Mouse (Mus musculus): ENCODE measurements at regions not wholly inside any gene's neighbourhood (a gene's known extent, or its start where the extent isn't known, plus 50 kb on each side); places are given as distances from the start of the nearest gene placed in this dataset.
"Not testable (repeated sequence)": the region's sequence is repeated elsewhere in the genome, so short reads cannot be mapped to it uniquely, and the experiment has no call there.

DNA sequence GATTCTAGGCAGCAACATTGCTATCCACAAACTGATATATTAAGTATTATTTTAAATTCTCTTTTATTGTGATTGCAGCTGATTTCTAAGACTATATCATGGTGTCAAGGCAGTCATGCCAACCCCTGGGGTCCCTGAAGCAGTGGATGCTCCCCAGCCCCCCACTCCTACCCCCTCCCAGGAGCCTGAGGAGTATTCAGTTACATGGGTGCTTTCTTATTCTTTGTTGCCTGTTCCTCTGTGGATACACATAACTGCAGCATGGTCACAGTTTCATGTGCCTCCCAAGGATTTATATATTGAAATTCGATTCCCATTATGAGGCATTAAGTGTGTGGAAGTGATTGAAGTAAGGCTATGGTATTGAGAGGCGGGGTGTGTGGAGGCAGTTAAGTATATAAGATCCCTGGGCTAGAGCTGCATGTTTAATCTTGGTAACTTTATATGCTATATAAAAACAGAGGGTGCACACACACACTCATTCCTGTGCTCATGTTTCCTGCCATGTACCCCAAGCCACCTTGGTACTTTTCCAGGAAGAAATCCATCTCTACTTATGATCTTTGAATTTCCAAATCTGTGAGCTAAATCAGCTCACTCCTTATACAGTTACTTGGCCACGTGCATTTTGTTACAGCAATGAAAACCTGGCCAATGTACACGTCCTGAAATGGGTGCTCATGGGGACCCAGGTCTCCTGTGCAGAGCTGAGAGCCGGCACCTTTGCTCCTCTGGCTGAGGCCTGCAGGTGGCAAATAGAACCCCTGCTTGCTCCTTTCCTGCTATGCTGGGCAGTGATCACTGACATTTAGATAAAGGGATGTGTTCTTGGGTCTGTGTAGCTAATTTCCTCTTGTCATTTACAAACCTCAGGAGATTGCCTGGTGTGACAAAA is 259.0 kb downstream of the Nek10 start:
- DNase-seq (ENCODE audit: low spot score) = no peak

DNA sequence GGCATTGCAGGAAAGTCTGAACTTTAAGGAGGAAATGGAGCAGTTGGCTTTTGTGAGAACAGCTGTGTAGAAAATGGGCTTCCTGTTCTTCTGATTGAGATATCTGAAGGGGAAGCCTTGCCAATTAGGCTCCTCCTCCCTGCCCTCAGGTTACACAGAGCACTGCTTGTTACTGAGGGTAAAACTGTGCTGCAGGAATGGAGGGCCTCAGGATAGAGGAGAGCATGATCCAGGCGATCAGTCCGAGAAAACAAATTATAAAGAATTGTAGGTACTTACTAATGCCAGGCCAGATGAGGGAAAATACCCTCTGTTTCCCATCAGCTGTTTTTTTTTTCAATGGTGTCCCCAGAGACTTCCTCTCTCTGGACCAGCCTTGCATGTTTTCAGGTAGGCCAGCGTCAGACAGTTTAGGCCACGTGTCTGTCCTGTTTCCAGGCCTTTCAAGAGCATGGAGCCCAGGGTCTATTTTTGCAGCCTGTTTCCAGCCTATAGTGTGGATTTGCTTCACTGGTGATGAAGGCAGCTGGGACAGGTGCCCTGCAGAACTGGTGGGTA is 259.7 kb downstream of the Nek10 start:
- no peak for DNase-seq (ENCODE audit: low spot score)

DNA sequence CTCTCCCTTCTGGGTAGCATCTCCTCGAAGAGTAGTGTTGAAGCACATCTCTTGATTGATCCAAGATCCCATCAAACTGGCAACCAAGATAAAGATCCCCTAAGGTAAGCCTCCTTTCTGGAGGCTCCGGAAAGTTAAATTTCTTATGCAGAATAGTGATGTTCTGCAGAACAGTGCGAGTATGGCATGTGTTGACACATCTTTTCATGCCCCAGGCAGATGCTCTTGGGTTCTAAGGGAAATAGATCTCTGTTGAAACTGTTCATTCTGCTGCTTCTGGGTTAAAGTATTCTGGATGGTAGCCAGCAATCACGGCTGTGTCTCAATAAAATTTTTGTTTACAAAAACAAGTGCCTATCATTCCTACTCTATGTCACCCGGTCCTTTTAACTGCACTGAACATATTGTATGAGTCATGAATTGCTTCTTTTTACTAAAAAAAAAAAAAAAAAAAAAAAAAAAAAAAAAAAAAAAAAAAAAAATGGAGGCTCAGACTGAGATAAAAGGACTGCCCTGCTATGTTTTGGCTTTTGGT is 261.8 kb downstream of the Nek10 start:
- peak; percentile 12 for DNase-seq (ENCODE audit: low spot score)

DNA sequence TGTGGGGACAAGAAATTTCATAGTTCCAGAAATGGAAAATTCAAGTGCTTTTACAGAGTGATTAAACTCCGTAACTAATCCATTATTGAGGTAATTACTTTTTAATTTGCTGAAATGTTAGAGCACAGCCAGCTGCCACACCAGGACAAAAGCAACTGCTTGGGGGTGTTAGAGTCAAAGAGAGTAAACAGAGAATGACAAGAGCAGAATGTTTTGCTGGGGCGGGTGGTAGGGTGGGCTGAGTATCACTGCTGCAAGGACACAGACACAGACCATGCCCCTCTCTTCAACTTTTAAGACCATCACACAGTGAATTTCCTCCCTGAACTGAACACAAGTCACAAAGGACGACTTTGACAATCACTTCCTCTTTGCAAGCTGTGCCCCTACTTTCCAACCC is 272.7 kb downstream of the Nek10 start:
- DNase-seq (ENCODE audit: low spot score) = no peak

DNA sequence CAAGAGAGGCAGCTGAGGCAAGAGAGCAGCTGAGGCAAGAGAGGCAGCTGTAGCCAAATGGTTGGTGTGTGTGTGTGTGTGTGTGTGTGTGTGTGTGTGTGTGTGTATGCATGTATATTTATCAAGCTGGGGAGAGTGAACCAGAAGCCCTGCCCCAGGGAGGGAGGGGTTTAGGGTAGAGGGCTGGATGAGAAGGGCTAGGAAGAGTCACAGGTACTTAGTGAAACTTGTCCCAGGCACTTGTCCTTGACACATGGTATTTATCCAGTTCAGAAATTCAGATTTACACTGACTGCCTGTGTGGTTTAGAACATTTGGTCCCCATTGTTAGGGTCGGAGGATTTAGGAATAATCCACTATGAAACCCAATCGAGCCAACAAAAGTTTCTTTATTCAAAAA is 279.7 kb downstream of the Nek10 start:
- DNase-seq (ENCODE audit: low spot score) = no peak

DNA sequence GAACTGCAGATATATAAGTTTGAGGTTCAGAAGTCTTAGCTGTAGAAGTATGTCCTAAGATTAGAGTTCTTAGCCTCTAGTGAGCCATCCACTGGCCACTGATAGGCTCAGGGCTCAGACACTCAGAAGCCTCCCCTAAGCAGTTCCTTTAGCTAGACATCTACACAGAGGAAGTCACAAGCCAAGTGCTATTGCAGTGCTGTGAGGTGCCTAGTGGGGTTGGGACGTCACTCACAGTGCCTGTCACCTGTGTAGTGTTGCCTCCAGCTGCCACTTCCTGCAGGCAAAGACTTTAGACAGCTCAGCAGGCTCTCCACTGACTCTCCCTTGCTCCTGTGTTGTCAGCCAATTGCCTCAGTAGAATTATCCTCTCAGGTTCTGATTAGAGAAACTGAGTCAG is 280.6 kb downstream of the Nek10 start:
- DNase-seq (ENCODE audit: low spot score) = no peak

DNA sequence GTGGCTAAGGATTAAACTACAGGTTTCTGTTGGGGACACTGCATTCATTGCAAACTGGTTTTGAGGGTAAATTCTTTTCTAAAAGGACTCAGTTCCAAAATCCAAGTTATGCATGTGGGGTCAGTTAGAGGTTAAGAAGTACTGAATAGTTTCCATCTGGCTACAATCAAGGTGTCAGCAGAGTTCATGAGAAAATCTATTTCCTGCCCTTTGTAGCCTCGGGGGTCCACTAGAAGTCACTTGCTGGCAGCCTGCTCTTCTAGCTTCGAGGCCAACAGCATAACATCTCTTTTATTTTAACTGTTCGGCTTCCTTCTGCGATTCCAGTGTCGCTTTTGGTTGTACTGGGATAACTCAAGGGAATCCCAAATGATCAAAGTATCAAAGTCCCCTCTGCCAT is 283.8 kb downstream of the Nek10 start:
- DNase-seq (ENCODE audit: low spot score) = no peak

DNA sequence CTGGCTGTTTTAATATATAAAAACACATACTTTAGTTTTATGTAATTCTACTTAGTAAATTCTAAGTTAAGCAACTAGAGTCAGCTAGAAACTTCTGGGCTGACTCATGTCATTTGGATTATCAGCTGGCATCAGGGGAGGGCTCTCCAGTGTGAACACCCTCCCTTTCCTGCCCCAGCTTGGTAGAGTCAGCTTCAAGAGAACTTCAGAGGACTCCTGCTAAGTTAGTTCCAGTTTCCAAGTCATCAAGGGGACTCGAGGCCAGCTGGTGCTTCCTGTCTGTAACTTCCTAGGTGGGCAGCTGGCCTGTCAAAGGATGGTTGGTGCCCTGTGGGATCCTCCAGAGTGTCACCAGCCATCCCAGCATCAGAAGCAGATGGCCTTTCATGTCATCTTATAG is 293.6 kb downstream of the Nek10 start:
- no peak for DNase-seq (ENCODE audit: low spot score)

DNA sequence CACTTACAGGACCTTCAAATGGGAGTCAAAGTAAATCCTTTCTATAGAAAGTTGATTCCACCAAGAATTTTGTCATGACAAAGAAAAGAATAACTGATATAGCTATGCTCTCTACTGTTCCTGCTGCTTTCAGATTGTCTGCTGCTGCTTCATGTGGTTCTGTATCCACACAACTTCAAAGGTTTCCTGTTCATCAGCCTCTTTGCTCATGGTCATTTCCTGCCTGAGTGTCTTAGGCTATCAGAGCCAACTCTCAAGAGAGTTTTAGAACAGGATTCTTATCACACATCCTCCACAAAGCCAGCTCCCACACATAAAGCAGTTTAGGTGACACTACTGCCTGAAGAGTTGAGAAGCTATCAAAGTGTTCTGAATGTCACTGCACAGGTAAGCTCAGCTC is 296.7 kb downstream of the Nek10 start:
- DNase-seq (ENCODE audit: low spot score) = no peak

DNA sequence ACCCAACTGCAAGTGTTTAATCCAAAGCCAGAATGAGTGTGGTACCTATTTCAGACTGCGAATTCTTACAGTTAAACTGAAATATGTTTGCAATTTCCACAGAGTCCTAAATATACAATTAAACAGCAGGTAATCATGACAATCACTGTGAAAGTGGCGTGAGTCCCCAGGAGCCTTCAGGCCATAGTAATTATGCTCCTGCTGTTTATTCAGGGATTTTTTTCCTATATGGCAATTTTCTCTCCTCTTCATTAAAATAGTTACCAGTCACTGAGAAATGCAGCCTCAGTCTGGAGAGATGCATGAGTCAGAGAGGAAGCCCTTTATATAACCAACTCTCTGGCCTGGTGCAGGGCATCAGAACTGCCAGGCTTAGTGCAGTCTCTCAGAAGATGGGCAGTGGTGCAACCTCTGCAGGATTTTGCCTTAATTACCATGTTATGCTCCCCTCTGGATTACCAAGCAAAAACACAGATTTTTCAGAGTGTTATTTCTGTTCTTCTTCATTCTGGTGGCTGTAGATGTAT is 304.6 kb downstream of the Nek10 start:
- no peak for DNase-seq (ENCODE audit: low spot score)

DNA sequence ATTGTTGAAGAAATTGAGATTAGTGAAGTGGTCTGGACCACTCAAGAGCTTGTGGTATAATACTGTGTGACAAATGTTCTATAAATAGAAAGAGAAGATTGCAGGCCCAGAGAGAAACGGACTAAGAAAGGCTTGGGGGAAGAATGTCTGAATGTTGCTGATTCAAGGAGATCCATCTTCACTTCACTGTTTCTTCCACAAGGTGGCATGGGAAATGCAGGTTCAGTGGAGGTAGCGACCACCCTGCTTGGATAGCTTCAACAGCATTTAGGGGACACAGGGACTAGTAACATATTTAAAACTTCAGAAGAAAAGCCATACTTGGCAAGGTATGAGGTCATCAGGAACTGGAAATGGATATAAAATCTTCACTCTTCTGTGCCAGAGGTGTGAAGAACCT is 316.5 kb downstream of the Nek10 start:
- DNase-seq (ENCODE audit: low spot score) = no peak

DNA sequence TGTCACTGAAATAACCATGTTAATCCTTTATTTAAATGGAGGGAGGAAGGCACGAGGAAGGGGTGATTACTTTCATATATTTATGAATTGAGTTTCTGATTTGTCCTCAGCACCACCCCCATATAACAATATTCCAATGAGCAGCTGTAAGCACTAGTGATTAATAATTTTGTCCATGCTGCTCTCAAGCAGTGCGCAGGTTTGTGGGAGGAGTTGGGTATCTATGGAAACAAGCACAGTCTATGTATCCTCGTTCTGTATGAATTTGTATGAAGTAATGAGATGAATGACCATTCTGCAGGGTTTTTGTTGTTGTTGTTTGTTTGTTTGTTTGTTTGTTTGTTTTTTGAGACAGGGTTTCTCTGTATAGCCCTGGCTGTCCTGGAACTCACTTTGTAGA is 310.6 kb downstream of the Lrrc3b start:
- DNase-seq (ENCODE audit: low spot score) = no peak

DNA sequence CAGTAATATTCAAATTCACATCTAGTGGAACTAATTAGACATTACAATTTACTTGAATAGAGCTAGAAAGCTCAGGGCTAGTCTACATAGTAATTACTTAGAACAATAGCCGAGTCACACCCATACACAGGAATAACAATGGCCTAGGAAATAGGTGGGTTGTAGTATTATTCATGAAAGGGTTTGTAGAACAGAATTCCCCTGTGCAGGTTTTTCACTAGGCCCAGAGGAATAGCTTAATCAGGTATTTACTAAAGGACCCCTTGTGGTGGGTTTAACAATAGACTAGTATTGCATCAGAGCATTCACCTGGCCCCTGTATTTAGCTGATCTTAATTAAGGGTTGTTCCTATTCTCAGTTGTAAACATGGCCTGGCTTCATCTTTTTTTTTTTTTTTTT is 297.9 kb downstream of the Lrrc3b start:
- DNase-seq (ENCODE audit: low spot score) = not testable (repeated sequence)

DNA sequence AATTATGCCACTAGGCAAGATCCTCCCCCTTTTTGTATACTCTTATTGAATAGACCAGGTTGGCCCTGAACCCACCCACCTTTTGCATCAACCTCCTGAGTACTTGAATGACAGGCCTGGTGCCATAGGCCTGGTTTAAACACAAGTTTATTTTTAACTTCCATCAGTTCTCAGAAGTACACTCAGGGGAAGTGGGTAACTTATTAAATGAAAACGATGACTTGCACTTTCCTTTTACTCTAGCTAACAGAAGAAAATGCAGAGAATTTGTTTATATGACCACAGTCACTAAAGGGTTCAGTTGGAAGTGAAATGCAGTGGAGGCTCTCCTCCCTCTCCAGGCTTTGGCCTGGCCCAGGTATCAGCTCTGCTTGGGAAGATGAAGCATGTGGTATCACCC is 295.9 kb downstream of the Lrrc3b start:
- no peak for DNase-seq (ENCODE audit: low spot score)

DNA sequence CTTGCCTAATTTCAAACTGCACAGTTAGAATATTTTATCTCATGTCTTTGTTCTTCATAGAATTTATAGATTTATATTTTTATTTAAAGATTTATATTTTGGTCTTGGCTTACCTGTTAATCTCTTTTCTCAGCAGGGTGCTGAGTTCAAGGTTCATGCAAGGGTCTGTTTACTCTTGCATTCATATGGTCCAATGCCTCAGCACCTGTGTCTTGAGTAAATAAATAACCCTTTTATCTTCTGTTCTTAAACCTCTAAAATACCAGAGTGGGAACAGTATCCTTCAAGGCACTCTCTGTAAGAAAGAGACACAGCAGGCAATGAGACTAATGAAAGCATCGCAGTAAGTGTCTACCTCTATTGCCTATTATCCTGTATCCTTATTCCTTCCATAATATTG is 290.3 kb downstream of the Lrrc3b start:
- no peak for DNase-seq (ENCODE audit: low spot score)

Data from layer of hippocampus, adult 9-10 months (tissue).